Mouse (Mus musculus) adrenal gland, adult 8-10 months (tissue): ENCODE measurements around the gene AB124611. TPM values are rescaled to one million over a fixed set of nuclear protein-coding genes. Genes with fewer than 3 reads are reported as not detected.
A peak's percentile ranks its signal among the peaks of the same experiment; 100 is the strongest.
"Not testable (repeated sequence)": the region's sequence is repeated elsewhere in the genome, so short reads cannot be mapped to it uniquely, and the experiment has no call there.

Experiments
- DNase-seq: peaks from one replicate; pipeline ENCODE4 v3.0.0; 2022
- total RNA-seq, 4 experiments: library from RNA; stranded (reverse); gene quantifications; 2 replicates each; pipeline ENCODE4 v1.2.4; 2022

The AB124611 gene
- total RNA-seq, 4 experiments from 2014 or later, result 0.77 to 2.3 (median 1.6) TPM

DNA sequence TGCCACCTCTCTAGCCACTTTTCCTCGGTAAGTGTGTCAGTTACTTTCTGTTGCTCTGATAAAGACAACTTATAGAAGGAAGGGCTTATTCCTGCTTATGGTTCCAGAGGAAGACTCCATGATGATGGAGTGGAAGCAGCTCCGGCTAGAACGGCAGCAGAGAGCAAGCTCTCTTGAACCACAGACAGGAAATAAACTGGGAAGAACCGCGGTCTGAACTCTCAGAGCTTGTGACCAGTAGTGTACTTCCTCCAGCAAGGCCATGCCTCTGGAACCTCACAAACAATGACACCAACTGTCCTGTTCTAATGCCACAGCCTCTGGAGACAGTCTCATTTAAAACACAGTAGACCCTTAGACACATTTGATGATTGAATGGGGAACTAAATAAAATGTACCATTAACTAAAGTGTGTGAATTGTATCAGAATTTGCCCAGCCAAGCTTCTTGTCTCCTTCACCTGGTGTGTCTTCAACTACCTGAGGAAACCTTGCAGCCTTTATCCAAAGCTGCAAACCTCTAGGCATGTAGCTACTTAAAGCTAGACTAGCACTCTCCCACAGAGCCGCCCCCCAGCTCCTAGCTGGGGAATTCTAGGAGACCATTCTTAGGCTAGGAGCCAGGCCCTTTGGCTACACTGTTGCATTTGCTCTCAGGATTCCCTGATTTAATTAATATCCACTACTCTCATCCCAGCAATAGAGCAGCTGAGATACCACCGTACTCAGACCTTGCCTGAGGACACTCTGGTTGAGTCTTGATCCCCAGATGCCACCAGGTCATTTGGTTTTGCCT lies 637 bp upstream of the AB124611 start:
- no peak for DNase-seq

DNA sequence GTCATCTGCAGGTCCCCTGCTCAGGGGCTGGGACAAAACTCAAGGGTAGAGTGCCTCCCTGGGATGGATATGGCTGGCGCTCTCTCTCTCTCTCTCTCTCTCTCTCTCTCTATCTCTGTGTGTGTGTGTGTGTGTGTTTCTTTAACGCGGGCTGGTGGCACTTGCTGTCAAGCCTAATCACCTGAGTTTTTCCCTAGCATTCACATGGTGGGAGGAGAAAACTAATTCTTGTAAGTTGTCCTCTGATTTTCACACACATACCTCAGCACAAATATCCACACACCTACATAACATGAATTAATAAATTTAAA lies 613 bp downstream of the AB124611 start:
- DNase-seq, result no peak

DNA sequence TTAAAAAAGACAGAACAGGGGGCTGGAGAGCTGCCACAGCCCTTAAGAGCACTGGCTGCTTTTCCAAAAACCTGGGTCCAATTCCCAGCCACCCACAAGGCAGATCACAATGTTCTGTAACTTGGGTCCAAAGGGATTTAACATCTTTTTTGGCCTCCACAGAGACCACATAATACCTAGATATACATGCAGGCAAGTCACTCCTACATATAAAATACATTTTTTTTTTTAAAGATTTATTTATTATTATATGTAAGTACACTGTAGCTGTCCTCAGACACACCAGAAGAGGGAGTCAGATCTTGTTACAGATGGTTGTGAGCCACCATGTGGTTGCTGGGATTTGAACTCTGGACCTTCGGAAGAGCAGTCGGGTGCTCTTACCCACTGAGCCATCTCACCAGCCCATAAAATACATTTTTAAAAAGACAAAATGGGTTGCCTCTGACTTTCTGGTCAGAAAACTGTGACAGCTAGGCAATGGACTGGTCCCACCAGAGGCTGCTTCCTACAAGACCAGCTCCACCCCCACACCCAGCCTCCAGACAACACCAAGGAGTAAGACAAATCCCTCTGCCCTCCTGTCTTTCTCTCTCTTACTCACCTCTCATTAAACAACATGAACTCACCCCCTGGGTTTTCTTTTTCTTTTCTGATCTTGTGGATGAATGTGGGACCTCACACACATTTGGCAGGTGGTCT lies 1.3 kb downstream of the AB124611 start:
- DNase-seq, result no peak

DNA sequence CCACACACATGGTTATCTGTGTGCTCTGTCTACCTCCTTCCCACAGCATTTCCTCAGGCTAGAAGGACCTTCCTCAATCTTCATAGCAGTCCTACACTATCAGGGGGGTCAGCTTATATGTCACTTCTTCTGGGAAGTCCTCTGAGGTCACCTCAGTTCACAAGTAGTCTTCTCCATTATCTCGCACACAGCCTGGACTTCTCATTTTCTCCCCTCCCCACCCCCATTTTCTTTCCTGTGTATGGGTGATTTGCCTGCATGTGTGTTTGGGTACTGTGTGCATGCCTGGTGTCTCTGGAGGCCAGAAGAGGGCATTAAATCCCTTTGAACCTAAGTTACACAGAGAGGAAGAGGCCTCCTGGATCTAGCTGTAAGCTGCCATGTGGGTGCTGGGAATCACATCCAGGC lies 1.9 kb downstream of the AB124611 start:
- DNase-seq, result no peak

DNA sequence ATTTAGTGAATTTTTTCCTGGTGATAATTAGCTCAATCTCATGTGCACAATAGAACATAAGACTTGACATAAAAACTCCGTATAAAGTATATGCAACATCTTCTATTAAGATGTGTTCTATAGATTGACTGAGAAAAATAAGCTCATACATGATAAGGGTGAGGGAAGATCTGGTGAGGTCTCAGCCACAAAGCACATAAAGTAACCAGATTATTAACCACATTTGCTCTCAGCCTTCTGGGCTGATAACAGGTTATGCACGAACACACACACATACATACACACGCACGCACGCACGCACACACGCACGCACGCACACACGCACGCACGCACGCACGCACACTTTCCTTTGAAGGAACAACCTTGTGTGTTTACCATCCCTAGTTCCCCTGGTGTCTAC lies 10.5 kb downstream of the AB124611 start:
- DNase-seq, result no peak

DNA sequence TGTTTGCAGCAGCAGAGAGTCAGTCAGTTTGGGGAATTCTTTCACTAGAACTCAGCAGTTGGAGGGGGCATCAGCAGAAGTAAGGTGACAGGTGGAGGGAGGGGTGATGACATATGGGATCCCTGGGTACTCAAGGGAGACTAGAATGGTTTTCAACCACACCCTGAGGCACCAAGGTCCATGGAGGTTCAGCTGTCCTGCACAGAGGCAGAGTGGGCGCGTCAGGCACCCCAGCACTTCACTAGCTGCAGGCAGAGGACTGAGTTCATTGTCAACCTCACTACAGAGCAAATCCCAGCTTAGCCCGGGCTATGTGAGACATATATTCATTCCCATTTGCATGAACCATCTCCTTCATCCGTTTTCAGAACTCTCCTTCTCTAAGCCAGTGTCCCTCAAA lies 11.0 kb downstream of the AB124611 start:
- DNase-seq, result no peak

DNA sequence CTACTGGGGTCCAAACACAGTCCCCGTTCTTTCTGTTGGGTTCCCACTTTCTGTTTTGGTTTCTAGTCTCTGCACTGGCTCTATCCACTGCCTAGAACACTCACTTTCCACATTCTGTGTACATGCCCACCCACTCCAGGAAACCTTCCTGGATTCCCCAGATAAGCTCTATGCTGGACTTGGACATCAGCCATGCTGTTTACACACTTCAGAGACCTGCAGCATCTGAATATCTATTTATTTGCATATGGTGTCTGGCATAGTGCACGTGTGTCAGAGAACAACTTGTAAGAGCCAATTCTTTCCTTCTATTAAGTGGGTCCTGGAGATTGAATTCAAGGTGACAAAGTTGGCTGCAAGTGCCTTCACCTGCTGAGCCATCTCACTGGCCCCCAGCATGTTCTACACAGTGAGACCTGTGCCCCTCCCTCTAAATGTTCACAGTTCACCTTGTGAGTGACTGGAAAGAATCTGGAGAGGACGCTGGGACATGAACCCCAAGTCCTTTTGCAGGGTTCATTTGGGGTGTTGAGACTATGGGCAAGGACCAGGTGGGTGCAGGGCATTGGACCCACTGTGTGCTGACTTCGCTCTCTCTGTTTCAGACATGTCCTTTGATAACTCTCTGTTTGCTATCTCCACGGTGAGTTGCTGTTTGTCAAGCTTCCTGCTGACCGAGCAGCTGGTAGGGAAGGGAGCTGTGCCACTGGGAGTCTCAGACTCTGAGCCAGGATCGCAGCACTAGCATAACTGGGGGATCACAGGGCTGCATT lies 14.2 kb downstream of the AB124611 start:
- DNase-seq, result no peak

DNA sequence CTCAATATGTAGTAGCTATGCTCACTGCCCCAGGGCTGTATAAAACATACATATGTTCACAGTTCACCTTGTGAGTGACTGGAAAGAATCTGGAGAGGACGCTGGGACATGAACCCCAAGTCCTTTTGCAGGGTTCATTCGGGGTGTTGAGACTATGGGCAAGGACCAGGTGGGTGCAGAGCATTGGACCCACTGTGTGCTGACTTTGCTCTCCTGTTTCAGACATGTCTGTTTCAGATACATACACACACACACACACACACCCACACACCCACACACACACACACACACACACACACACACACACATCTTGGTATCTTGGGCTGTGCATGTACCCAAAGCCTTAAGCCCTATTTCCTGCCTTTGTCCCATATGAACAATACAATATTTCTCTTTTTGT lies 16.0 kb downstream of the AB124611 start:
- DNase-seq, result not testable (repeated sequence)

DNA sequence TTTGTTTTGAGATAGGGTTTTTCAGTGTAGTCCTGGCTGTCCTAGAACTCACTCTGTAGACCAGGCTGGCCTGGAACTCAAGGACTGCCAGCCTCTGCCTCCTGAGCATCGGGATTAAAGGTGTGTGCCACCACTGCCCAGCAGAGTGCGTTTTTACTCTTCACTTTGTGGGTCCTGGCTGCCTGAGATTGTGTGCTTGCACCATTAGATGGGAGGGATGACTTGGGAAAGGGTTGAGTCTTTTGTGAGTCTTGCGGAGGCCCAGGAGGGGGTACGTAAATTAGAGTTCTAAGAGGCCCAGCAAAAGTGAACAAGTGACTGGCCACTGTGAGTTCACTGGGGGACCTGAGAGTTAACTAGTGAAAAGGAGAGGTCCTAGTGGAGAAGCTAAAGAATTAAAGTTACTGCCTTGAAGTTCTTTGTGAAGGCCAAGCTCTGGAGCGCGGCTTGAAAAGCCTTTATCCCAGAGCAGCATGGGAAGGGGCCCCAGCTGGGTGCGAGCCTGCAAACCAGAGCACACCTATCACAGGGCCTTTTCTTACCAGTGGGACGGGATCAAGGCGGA lies 19.5 kb downstream of the AB124611 start:
- no peak for DNase-seq

DNA sequence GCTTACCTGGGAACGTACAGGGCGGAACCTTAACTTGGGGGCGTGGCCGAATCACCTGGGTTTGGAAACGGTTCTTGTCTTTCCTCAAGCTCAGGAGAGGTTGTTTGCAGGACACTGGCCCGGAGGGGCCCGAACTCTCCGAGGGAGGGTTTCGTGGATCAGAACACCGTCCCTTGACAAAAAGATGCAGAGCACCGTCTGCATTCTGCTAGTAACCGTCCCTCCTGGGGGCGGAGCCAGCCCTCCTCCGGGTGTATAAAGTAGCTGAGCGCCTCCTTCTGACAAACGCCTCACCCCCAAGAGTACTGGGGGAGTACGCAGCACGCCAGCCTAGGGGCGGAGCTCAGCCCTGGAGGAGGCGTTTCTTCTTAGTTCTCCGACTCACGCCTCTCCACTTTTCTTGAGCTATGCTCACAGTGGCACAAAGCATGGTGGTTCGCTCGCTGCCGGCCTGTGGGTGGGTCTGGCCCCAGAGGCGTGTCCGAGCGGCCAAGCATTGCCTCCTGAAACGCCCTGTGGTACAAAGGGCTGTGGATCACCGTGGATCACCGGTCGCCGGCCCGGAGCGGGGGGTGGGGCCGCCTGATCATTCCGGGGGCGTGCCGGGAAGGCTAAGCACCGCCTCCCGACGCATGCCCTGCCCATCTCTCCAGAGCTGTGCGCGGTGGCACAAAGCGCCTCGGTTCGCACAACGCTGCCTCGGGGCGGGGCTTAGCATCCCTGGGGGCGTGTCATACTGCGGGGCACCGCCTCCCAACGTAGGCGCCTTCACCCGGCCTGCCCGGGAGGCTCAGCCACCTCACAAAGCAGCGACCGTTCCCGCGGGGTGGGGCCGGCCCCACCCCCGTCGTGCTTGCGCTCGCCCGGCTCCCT lies 20.2 kb downstream of the AB124611 start:
- peak; percentile 99 for DNase-seq

DNA sequence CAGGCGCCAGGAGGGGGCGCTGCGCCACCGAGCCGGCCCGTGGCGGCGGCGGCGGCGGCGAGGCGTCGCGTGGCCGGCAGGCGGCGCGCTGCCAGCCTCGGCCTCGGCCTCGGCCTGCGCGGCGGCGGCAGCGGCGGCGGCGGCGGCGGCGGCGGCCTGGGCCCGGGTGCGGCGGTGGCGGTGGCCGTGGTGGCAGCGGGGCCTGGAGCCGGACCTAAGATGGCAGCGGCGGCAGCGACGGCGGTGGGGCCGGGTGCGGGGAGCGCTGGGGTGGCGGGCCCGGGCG lies 20.8 kb downstream of the AB124611 start, which contains the start of gene Carm1:
TSS of gene Carm1 (plus strand) at position 106 of the 286 bp plus-strand sequence.
- DNase-seq, result no peak

DNA sequence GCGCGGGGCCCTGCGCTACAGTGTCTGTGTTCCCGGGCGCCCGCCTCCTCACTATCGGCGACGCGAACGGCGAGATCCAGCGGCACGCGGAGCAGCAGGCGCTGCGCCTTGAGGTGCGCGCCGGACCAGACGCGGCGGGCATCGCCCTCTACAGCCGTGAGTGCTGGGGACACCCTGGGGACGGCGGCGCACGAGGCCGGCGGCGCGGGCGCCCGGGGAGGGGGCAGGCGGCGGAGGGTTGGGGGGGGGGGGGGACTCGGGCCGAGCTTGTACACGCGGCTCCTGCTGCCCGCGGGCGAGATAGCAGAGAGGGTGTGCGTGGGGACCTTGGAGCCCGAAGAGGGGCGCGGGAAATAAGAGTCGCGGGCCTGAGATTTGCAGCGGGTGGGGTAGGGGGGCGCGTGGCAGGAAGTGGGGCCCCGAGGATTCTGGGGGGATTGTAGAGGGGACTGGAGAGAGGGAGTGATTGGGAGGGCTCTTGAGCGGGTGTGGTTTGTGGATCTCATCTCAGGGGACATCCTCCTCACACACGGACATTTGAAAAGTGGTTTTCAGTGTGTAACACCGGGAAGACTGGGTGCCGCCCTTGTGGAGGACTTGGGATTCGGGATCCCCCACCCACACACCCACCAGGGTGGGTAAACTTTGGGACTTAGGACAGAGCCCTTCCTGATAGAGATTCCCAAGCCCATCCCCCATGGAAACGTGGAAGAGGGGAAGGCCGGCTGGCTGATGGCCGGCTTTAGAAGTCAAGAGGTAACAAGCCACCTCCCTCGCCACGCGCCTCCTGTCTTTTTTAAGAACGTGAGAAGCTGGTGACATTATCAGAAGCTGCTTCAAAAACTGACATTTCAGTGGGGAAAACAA lies 21.3 kb downstream of the AB124611 start:
- DNase-seq, result peak; percentile 53

DNA sequence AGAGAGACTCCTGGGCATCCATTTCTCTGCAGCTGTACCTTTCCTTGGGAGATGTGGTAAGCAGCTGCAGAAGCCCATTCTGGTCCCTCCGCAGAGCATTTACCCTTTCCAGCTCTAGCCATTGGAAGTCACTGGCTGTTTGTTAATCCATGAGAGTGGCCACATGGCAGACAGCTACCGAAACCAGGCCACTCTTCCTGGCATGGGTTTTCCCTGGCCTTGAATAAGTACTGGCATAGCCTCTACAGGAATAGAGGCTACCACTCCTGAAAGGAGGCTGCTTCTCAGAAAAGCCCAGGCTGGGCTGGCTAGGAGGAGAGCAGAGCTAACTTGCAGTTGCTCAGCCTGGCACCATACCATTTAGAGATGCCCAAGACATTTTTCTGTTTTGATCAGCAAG lies 25.1 kb downstream of the AB124611 start:
- no peak for DNase-seq

DNA sequence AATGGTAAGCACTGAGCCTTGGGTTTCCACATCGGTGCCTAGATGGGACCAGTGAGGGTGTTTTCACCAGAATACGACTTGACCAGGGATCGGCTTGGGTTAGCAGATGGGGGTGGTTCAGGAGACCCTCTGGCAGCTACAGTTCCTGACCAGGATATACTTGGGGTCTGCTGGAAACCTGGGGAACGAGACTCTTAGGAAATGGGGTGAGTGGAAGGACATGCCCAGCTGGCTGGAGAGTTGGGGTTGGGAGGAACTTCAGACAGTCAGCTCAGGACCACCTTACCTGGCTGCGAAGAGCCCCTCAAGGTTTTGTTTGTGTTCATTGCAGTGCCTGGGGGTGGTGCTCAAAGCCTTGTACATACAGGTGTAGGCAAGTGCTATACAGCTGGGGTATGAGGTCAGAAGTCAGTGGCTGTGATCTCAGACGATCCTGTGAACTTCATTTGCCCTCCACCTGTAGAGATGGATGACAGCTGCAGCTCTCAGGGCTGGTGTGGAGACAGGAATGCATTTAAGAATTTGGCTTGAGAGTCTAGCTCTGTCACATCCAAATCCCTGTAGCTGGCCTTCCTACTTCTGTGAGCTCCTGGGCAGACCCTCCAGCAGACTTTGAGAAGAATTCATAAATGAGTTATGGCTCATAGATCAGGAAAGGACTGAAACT lies 27.8 kb downstream of the AB124611 start:
- DNase-seq, result no peak

DNA sequence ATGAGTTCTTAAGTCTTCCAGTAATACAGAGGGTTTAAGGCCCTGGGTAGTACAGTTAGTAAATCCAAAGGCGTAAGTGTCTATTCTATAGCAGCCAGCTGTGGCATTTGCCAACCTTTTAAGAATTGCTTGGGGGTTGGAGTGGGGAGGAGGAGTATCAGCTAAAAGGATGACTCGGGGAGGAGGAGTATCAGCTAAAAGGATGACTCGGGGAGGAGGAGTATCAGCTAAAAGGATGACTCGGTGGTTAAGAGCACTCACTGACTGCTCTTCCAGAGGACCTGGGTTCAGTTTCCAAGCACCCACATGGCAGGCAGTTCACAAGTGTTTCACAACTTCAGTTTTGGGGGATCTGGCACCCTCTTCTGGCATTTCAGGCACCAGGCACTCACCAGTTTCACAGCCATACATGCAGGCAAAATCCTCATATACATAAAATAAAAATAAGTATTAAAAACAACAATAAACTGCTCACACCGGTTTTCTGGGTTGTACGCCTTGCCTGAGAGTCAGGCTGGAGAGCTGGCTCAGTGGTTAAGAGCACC lies 29.3 kb downstream of the AB124611 start:
- DNase-seq, result no peak

DNA sequence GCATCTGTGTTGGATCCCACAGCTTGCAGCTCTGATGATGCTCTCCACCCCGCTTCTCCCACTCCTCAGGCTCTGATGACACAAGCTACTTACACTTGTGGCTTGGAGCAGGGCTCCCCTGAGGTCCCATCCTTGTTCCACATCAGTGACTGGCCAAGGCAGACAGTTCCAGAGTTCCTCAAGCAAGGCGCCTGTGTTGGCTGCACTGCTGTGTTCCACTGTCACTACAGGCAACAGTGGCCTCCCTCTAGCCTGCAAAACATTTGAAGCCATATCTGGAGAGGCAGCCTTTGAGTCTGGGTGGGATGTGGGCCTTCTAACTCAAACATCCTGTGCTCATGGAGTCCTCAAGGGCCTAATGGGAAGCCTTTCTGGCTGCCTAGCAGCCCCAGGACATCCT lies 31.0 kb downstream of the AB124611 start:
- DNase-seq, result no peak

DNA sequence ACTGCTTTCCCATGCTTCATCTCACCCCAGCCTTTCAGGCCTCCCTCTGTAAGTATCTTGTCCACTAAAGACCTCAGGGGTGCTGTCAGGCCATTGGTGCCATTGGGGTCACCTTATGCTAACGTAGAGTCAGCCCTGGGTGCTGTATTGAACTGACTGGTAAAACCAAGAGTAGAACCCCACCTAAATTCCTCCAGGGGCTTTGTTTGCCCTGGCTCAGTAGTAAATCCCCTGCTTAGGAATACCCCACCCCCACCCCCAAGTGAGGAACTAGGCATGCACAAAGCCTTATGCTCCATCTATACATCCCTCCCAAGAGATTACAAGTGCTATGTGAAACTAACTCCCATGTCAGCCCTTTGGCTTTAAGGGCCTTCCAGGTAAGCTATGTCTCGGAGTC lies 31.6 kb downstream of the AB124611 start:
- DNase-seq, result no peak

DNA sequence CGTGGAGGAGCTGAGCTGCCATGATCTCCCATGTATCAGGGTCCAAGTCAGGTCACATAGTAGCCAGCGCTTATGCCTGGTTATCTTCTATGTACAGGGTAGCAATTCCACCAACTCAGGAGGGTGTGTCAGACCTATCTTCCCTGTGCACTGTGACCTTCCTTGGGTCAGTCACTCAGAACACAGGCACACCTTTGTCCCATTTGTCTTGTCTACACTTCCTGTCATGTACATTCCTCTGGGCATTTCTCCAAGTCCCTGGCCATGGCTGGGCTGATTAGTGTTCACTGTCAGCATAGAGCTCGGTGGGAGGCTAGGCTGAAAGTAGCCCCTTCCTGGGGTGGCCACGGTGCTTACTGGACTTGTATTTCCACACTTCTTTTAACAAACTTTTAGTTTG lies 32.4 kb downstream of the AB124611 start:
- DNase-seq, result peak; percentile 34

DNA sequence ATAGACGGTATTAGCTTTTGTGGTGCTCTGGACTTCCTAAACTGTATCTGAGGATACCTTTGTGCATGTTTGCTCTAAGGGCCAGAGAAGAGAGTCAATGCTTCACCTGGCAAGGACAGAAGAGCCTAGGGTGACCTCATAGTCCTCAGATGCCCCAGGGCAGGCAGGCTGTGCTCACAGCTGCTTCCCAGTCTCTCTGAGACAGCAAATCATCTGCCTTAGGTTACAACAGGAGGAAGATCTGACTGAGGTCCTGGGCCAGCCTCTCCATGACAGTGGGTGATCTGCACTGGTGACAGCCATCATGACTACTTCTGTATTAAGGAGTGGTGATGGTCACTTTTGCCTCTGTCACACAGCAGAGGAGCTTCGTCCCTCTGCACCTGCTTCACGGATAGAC lies 33.2 kb downstream of the AB124611 start:
- DNase-seq, result no peak

DNA sequence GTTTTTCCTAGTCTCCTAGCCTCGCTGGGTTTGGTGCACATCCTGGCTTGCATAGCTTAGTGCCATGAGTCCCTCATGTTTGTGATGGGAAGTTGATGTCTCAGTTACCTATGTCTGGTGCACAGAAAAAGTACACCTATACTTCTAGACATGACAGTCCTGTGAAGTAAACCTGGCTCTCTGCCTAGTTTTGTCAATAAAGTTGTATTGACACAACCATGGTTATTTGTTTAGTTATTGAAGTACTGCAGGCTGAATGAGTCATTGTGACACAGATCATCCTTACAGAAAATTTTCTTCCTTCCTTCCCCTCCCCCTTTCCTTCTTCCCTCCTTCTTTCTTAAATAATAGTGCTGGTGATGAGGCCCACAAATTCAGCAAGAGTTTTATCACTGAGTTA lies 38.4 kb downstream of the AB124611 start:
- DNase-seq, result no peak
